Mouse (Mus musculus): ENCODE measurements around the gene Rhobtb1.

The Rhobtb1 gene

DNA sequence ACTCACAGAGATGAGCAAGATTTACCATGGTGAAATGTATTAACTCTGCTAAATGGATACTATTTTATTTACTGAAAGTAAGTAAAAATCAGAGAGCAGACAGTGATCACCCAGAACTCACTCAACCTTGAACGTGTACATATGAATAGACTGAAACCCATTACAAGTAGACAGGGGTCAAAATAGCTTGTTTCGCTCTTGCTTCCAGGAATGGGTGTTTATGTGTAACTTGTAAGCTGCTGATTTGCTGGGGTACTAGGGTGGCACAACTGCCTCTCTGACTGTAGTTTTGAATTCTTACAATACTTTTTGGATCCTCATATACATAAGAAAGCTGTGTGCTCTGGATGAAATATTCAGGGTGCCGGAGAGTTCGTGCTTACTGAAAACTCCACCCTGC, 93.9 kb downstream of the Rhobtb1 start:
- no peak for DNase-seq (ENCODE audit: extremely low spot score, low read depth, low spot score)

DNA sequence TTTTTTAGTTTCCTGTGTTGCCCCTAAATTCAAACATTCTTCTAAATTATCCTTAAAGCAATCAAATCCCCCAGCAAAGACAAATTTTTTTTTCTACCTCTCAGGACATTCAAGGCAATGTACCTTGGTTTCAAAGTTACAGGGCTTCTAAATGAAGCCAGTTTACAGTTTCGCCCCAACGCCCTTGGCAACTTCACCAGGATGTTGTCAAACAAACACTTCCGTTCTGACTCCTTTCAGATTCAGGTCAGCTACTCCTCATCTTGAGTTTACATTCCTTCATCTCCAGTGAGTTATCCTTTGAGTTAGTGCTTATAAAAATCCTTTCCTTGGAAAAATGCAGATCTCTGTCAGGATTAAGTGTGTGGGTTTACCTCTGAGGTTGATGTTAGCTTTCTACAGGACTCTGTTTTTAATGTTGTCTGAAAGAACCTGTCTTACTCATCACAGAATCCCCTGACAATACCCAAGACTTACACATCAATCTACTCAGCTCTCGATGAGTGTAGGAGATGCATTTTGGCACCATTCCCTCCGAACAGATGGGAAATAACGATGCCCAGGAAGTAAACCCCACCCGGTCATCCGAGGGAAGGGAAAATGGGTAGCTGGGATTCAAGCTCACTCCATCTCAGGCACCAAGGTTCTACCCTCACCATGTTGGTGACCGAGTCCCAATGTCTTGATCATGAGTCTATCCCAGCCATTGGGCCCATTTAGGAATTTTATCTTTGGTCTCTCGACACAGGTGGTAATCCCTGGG, 94.9 kb downstream of the Rhobtb1 start:
- DNase-seq (ENCODE audit: extremely low spot score, low read depth, low spot score), result no peak

DNA sequence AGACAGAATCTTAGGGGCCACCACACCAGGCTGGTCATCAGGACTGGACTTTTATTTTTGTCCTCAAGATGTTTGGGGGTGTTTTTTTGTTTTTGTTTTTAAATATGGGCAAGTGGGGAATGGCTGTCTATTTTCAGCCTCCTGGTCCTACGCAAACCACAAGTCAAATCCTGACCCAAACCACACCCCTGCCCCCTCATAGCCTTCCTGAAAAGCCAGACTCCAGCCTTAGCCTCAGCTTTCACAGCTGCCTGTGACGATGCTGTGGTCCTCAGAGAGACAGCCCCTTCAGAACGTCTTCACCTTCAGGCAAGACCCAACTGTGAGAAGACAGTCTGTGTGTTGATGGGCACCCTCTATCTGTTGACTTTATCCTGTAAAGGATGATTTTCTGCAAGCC, 95.5 kb downstream of the Rhobtb1 start:
- no peak for DNase-seq (ENCODE audit: extremely low spot score, low read depth, low spot score)

DNA sequence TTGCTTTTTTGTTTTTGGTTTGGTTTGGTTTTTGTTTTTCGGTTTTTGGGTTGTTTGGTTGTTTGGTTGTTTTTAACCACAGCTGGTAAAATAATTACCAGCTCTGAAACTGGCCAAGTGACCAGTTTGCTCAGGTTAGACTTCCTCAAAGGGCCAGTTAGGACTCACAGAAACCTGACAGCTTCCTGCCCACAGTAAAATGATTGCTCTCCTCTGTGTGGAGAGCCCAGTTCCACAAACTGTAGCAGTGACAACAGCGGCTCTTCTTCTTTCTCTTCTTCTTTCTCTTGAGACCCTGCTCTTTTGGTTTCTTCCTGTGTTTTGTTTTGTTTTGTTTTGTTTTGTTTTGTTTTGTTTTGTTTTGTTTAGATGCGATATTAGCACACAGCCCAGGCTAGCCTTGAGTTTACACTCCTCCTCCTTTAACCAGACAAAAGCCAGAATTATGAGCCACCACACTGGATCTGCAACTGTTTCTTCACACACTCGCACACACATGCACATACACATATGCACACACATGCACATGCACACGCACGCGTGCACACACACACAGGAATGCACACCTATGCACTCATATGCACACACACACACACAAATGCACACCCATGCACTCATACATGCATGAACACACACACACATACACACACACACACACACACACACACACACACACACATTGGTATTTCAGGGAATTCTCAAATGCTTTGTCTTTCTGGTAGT, 96.2 kb downstream of the Rhobtb1 start:
- no peak for DNase-seq (ENCODE audit: extremely low spot score, low read depth, low spot score)

DNA sequence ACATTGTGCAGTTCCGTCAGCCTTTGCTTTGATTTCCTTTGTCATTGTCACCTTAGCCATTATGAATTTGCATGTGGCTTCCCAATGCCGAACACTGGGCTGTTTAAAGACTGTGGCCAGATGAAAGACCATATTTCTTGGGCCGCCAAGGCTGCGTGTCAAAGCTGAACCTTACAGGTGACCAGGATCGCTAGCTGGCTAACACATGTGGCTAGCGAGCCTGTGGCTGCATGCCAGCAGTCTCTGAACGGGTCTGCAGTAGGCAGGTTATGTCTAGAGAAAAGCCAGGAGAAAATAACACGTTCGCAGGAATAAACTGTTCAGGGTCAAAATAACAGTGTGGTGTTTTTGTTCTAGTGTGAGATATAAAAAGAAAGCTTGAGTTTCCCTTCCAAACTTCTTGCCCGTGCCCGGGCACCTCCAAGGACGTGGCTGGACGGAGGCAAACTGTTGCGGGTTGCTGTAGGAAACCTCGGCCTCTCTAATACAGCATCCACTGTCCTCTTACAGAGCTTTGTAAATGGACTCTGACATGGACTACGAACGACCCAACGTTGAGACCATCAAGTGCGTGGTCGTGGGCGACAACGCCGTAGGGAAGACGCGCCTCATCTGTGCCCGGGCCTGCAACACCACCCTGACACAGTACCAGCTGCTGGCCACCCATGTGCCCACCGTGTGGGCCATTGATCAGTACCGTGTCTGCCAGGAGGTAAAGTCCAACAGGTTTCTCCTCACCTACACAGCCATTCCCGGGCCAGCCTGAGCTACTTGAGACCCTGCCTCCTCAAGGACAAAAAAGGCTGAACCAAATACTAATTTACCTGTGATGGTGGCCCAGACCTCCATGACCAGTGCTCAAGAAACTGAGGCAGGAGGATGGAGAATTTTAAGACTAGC, 97.3 kb downstream of the Rhobtb1 start:
- no peak for DNase-seq (ENCODE audit: extremely low spot score, low read depth, low spot score)

DNA sequence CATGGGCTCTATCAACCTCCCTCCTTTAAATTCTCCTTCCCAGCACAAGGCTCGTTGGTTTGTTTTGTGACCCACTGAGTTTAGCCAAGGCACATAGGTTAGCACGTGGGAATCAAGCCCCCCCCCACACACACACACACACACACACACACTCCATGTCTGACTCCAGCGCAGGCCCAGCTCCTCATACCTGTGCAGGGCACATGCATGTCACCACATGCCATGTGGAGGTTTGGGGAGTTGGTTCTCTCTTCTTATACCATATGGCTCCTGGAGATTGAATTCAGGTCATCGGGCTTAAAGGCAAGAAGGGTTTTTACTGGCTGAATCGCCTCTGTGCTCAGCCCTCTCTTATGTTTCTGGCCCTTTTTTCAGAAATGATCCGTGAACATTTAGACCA, 100.0 kb downstream of the Rhobtb1 start:
- DNase-seq (ENCODE audit: extremely low spot score, low read depth, low spot score), result no peak

DNA sequence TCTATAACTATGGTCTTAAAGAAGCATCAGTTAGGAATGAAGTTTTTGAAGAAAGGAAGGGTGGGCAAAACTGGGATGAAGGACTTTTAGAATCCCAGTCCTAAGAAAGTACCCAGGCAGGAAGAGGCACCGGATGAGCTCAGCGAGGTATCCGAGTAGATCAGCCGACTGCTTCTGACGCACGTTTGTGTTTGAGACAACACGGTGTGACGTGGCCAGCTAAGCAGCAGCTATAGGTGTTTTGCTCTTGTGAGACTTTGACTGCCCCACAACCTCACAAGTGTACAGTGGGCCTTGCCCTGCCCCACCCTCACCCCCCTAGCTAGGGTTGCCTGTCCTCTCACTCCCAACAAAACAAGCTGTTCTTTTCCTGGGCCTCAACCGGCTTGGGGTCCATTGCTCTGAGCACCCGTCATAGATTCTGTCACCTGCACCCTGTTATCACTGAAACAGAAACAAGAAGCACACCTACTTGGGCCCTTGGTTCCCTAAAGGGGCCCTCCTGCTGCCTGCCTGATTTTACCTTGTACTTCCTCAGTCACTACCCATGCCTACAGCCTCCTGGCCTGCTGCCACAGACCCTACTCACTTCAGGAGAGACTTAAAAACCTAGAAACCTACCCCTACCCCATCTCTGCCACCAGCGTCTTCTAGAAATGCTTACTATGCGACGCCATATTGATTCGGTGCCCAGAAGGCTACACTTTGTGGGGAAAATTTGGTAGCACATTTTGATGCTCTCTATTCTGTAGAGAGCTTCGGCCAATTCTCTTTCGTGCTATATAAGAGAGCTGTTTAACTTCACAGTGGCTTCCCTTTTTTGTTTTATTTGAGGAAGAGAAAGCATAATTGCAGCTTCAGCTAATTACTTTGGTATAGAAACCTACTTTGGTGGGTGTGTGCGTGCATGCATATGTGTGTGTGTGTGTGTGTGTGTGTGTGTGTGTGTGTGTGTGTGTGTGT, 101.2 kb downstream of the Rhobtb1 start:
- no peak for DNase-seq (ENCODE audit: extremely low spot score, low read depth, low spot score)

DNA sequence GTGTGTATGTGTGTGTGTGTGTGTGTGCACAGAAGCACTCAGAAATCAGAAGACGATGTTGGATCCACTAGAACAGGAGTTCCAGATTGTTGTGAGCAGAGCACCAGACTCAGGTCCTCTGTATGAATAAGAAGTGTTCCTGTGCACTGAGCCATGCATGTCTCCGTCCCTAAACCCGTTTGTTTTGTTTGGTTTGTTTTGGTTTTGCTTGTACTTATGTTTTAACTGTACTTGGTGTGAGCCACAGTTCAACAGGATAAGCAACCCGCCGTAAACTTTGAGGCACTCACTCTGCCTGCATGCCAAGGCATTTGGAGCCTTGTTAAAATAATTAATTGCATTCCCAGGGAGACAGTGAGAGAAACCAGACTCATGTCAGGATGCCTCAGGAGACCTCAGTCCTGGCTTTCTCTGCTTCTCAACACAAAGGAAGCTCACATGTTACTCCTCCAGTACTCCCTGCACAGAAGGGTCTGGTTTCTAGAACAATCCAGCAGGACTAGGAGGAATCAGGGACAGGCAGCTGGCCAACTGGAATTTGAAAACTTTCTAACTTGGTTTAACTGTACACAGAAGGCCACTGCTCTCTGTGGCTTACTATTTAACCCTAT, 101.9 kb downstream of the Rhobtb1 start:
- DNase-seq (ENCODE audit: extremely low spot score, low read depth, low spot score), result peak; percentile 76

DNA sequence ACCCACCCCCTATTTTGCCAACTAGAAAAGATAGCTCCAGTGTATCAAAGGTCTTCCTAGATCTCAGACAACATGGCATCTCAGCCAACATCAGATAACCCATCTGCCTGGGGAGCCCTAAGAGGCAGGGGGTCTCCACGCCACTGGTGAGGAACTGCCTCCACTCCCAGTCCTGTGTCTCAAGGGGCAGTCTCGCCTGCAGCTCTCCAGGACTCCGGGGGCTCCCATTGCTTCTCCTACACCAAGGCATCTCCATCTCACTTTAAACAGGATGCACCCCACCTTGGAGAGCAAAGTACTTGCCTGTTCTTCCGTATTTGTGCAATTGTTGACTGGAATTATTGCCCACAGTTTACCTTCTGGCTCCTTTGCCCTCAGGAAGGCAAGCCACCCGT, 102.4 kb downstream of the Rhobtb1 start:
- no peak for DNase-seq (ENCODE audit: extremely low spot score, low read depth, low spot score)

DNA sequence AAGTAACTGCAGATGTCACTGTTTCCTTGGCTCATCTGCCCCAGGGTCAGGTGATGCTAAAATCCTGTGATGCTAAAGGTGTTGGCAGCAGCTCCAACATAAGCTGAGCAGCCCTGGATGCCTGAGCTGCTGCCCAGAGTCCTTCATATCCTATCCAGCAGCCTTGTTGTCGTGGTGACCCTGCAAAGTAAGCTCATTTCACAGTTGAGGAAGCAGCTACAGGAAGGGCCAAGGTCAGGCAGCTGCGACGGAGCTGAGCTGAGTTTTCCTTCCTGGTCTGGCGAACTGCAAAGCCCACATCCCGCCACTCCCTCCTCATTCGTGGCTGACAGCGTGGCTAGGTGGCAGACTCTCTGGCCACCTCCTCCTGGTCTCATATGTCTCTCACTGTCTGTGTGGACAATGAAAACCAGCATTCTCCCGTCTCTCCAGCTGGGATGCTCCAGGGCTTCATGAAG, 103.2 kb downstream of the Rhobtb1 start:
- DNase-seq (ENCODE audit: extremely low spot score, low read depth, low spot score), result no peak

DNA sequence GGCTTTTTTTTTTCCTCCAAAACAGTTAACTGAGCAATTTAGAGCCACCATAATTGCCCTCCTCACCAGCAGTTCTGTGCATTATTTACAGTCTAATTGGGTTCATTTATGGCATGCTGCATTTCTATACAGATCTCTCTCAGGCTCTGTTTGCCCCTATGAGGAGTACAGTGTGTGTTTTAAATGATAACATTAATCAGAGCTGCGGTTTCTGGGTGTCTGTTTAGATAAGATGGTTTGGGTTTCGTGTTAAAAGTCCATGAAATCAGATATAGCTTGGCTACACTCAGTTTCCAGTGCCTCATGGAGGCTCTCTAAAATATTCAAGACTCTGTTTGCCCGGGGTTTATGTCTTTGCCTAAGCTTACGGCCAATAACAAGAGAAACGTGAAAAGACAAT, 104.4 kb downstream of the Rhobtb1 start:
- no peak for DNase-seq (ENCODE audit: extremely low spot score, low read depth, low spot score)

DNA sequence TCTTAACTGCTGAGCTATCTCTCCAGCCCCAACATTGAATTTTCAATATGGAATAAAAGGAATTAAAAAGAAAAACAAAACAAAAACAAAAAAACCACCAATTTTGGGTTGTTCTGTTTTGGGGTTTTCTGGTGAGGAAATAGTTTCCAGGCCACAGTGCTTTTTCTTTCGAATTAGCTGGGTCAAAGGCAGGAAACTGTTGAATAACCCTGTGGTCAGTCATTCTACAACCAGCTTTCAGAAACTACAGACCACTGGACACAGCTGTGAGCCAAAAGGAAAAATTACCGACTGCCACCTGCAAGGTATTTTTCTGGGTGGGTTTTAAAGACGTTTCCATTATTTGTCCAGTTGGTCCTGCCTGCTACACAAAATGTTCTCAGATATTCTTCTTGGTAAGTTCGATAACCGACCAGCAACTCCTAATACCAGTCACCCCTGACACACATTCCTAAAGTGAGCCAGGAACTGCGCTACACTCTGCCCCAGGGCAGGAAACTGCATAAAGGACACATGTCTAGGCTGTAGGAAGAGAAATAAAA, 106.4 kb downstream of the Rhobtb1 start:
- no peak for DNase-seq (ENCODE audit: extremely low spot score, low read depth, low spot score)

DNA sequence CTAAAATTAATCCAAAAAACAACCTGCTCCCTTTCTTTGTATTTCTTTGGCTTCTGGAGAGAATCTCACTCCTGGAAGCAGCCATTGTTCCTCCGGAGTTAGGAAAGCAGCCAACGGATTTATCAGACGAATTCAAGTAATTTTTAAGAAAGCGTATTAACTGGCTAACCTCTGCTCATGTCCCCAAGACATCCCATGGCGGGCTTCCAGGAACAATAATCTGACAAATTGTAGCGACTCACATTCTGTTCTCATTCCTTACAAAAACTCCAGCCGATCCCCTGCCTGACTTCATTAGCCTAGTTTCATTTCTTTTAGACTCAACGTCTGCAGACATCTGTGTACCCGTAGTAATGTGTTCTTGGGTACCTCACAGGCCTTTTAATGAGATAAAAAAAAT, 107.4 kb downstream of the Rhobtb1 start:
- DNase-seq (ENCODE audit: extremely low spot score, low read depth, low spot score), result no peak

DNA sequence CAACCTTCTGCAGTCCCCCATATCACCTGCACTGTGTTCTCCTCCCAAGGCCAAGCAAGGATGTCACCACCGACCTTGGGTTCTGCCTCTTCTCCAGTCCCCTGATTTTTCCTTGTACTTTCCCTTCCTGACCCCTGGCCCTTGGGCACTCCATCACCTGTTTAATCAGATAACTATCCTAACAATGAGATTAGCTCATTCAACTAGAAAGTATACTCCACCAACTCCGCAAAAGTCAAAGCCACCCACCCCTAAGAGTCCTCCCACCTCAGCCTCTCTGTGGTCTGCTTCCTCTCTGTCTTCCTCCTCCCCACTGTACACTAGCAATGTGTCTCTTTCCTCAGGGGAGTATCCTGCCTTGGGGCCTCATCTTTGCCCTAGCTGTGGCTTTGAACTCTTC, 107.9 kb downstream of the Rhobtb1 start:
- no peak for DNase-seq (ENCODE audit: extremely low spot score, low read depth, low spot score)

DNA sequence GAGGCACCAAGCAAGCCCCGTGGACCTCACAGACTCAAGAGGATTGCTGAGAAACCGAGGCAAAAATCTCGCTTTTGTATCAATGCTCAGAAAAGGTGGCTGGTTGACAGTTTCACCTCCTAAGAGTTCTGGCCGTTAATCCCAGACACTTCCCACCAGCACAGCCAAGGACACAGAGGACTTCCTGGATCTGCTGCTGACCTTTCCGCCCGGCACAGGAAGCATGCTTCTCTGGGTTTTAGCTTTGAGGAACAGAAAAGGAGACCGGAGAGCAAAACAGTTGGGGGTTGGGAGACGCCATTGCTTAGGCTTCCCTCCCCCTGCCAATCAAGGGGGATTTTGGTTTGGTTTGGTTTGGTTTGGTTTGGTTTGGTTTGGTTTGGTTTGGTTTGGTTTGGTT, 108.7 kb downstream of the Rhobtb1 start:
- DNase-seq (ENCODE audit: extremely low spot score, low read depth, low spot score), result no peak

DNA sequence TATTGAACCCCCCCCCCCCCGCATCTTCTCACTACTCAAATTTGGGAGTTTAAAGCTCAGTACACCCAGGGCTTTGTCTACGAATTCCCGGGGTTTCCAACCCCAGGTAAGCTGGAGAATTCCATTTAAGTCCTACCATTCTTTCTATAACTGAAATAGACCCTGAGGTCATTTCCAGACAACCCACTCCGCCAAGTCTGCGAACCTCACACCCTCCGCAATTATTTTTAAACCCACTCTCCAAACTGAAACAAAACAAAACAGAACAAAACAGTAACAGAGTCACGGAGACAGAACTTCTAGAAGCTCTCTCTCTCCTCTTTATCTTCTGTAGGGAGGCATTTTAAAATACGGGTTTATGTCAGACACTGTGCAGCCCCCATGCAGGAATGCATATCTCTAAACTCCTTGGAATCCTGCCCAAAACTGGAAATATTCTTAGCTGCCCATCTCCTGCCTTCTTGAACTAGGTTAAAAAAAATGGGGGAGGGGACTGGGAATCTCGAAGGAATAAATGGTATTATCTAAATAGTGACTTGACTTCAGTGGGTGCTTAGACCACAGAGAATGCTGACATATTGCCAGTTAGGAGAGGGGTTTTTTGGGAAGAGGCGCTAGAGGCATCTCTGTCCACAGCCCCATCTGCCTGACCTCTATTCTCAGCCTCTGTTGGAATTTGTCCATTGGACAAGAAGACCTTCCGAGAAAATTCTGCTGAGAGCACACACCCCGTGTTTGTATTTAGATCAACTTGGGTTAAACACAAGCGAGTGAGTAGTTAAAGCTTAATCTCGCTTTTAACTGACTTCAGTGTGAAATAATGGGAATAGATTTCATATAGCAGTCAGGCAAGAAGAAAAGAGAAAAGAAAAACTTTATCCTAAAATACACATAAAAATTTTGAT, 111.9 kb downstream of the Rhobtb1 start:
- no peak for DNase-seq (ENCODE audit: extremely low spot score, low read depth, low spot score)

DNA sequence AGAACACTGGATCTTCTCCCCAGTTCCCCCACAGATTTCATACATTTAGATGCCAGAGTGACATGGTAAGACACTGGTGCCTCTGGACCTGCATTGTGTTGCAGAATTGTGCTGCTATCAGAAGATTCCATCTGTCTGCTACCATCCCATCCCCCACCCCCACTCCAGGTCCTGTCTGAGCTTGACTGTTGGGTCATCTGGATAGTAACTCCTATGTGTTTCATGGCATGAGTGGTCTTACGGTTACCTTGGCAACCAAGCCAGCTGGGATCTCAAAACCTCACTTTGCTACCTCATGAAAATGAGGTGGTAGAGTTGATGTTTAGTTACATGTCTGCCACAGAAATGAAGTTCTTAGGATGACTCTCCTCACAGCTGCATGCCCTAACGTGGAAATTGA, 112.7 kb downstream of the Rhobtb1 start:
- no peak for DNase-seq (ENCODE audit: extremely low spot score, low read depth, low spot score)

DNA sequence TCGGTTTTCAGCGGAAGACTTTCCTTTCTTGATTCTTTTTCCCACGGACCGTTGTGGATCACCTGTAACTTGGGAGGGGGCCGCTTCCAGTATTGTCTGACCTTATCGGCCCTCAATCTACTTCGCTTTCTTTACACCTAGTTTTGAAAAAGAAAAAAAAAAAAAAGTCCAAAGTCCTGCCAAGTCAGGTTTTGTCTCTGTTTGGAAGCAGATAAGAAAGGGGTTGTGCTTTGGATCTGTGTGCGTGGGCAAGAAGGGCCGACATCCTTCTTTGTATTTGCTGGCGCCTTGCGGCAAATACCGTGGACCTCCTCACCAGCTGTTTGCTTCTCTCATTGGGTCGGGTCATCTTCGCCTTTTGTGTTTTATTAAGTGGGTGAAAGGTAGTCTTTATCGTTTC, 114.2 kb downstream of the Rhobtb1 start:
- no peak for DNase-seq (ENCODE audit: extremely low spot score, low read depth, low spot score)

Measured in hindlimb bud, embryonic 11.5 days (tissue).